12 mouse cellular contexts compared by ENCODE assay signal in the genomic region with DNA sequence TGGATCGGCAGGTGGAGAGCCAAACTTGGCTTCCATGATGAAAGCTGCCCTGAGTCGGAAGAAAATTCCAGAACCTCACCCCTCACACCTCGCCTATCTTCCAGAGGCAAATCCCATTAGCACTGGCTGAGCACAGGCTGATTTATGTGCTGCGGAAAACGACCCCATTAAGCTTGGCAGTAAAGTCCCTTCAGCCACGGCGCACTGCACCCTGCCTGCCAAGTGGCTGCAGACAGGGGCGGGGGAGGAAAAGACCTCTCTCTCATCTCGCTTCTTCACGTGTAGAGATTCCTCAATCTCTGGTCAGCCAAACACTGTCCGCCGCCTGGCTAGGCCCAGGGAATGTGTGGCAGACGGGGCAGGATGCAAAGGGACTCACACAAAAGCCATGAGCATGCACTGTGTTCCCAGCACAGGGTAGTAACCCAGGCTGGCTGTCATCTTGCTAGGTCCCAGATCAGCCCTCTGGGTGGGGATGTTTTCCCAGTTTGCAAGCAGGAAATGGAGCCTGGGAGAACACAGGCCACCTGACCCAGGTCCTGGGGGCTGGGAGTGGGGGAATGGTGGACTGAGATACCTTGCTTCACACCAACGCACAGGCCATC.
DNase-seq lines count a peak whose midpoint lies in the region; ATAC-seq and TF ChIP-seq lines count a peak whose summit lies in the region.
"Had no signal": no experiment of that assay in that cellular context is flagged by ENCODE, and none has a peak within 500 bp of the region (broad histone marks: within the 10 kb centered on the region; RNA-seq: fewer than 3 reads in every experiment).

No protein-coding gene starts in this region.

- no peak overlapping the region for H3K4me2 ChIP-seq in hindbrain, embryonic 13.5 days
- H3K4me2 ChIP-seq in hindbrain, embryonic 14.5 days (replicated peaks): no peak overlapping the region
- no peak overlapping the region for H3K4me2 ChIP-seq in midbrain, postnatal 0 days (ENCODE audit: low read depth, low read length, poor library complexity, severe bottlenecking)
- H3K4me2 ChIP-seq: liver, embryonic 11.5 days had no signal

- ATAC-seq in hindbrain, embryonic 13.5 days (ENCODE audit: low FRiP score): no peak; the same call in 1 of the 2 replicates
- ATAC-seq in hindbrain, embryonic 14.5 days (ENCODE audit: low FRiP score): no peak
- no peak for ATAC-seq in midbrain, postnatal 0 days (ENCODE audit: low FRiP score)
- ATAC-seq: forebrain, postnatal 0 days had no signal

- H3K4me3 ChIP-seq in hindbrain, embryonic 13.5 days: no peak overlapping the region
- no peak overlapping the region for H3K4me3 ChIP-seq in hindbrain, embryonic 10.5 days
- no peak overlapping the region for H3K4me3 ChIP-seq in hindbrain, embryonic 14.5 days (replicated peaks; ENCODE audit: low read length)
- H3K4me3 ChIP-seq in midbrain, postnatal 0 days (ENCODE audit: low read depth, low read length): no peak overlapping the region

- no peak; the same call in 1 of the 2 replicates for TF ChIP-seq CTCF in midbrain, postnatal 0 days (IDR thresholded peaks at IDR 0.05)

- H3K27me3 ChIP-seq in hindbrain, embryonic 13.5 days: no peaks in the 10 kb centered on the region
- H3K27me3 ChIP-seq in hindbrain, embryonic 10.5 days (ENCODE audit: insufficient read depth, poor library complexity, severe bottlenecking): no peaks in the 10 kb centered on the region
- H3K27me3 ChIP-seq in hindbrain, embryonic 14.5 days (ENCODE audit: control insufficient read depth, insufficient read depth, low read length): no peaks in the 10 kb centered on the region
- H3K27me3 ChIP-seq in midbrain, postnatal 0 days (ENCODE audit: insufficient read depth, low read length): no peaks in the 10 kb centered on the region

- intact Hi-C loops in heart, postnatal 36 days (cut with DNase I): no loop called here

- H3K36me3 ChIP-seq in hindbrain, embryonic 13.5 days: no peaks in the 10 kb centered on the region
- no peaks in the 10 kb centered on the region for H3K36me3 ChIP-seq in hindbrain, embryonic 10.5 days
- H3K36me3 ChIP-seq in hindbrain, embryonic 14.5 days (replicated peaks; ENCODE audit: control insufficient read depth, insufficient read depth): no peaks in the 10 kb centered on the region
- H3K36me3 ChIP-seq in midbrain, postnatal 0 days (ENCODE audit: insufficient read depth, low read length): no peaks in the 10 kb centered on the region

- H3K9me3 ChIP-seq in hindbrain, embryonic 13.5 days: no peaks in the 10 kb centered on the region
- H3K9me3 ChIP-seq in hindbrain, embryonic 10.5 days: no peaks in the 10 kb centered on the region
- H3K9me3 ChIP-seq in hindbrain, embryonic 14.5 days (ENCODE audit: control insufficient read depth, low read length): no peaks in the 10 kb centered on the region
- no peaks in the 10 kb centered on the region for H3K9me3 ChIP-seq in midbrain, postnatal 0 days (ENCODE audit: low read length)

- H3K27ac ChIP-seq in hindbrain, embryonic 13.5 days: peak overlapping the region; percentile 69
- H3K27ac ChIP-seq in hindbrain, embryonic 10.5 days: no peak overlapping the region
- peak overlapping the region; percentile 40; the same call in 1 of the 2 replicates for H3K27ac ChIP-seq in hindbrain, embryonic 14.5 days
- H3K27ac ChIP-seq in midbrain, postnatal 0 days (ENCODE audit: low read depth, low read length): no peak overlapping the region

- no peak for DNase-seq in hindbrain, embryonic 10.5 days (ENCODE audit: low spot score)
- DNase-seq in lung, postnatal 10 days: peak; percentile 42
- DNase-seq in lung, adult 18-20 months: no peak
- peak; percentile 42 for DNase-seq in hindbrain, embryonic 14.5 days (ENCODE audit: low spot score)
- peak; percentile 56 for DNase-seq in midbrain, postnatal 0 days (ENCODE audit: low spot score)
- DNase-seq in heart, postnatal 36 days: no peak
- DNase-seq in layer of hippocampus, postnatal 14 days (ENCODE audit: low spot score in 2 of 2): no peak
- DNase-seq: forebrain, postnatal 0 days; gastrocnemius, postnatal 36 days; layer of hippocampus, postnatal 36 days had no signal

- peaks cover 37% of the 10 kb centered on the region for H3K4me1 ChIP-seq in hindbrain, embryonic 13.5 days (replicated peaks)
- H3K4me1 ChIP-seq in hindbrain, embryonic 10.5 days (replicated peaks): peaks cover 5% of the 10 kb centered on the region; the same call in 1 of the 2 replicates
- peaks cover 17% of the 10 kb centered on the region for H3K4me1 ChIP-seq in hindbrain, embryonic 14.5 days (replicated peaks; ENCODE audit: control insufficient read depth, insufficient read depth, low read length)
- H3K4me1 ChIP-seq in midbrain, postnatal 0 days (ENCODE audit: insufficient read depth, low read length): peaks cover 8% of the 10 kb centered on the region; the same call in 1 of the 2 replicates

- 0 out of 2 replicates have a peak overlapping the region, but pooled peaks have one; percentile 25 for H3K9ac ChIP-seq in hindbrain, embryonic 13.5 days
- H3K9ac ChIP-seq in hindbrain, embryonic 14.5 days: no peak overlapping the region; the same call in 1 of the 2 replicates
- 0 out of 2 replicates have a peak overlapping the region, but pooled peaks have one; percentile 15 for H3K9ac ChIP-seq in midbrain, postnatal 0 days (replicated peaks; ENCODE audit: low read length, poor library complexity, severe bottlenecking)
- H3K9ac ChIP-seq: forebrain, postnatal 0 days had no signal

- WGBS in hindbrain, embryonic 13.5 days: 52% methylated on average over 14 of the region's 14 CpGs
- 68% methylated on average over 14 of the region's 14 CpGs for WGBS in hindbrain, embryonic 10.5 days
- 54% methylated on average over 14 of the region's 14 CpGs for WGBS in hindbrain, embryonic 14.5 days
- whole genome bisulfite sequencing in midbrain, postnatal 0 days: 51% methylated on average over 14 of the region's 14 CpGs

Comparison
In these comparisons a context has a peak if more than half of its experiments do, and no peak if none do; other contexts are left out.
1. H3K27ac ChIP-seq: peak in hindbrain, embryonic 13.5 days (single experiment) and hindbrain, embryonic 14.5 days (single experiment); none in hindbrain, embryonic 10.5 days (single experiment) and midbrain, postnatal 0 days (single experiment).
2. DNase-seq: peak in lung, postnatal 10 days (single experiment), hindbrain, embryonic 14.5 days (single experiment) and midbrain, postnatal 0 days (single experiment); none in hindbrain, embryonic 10.5 days (single experiment), lung, adult 18-20 months (0 of 2), heart, postnatal 36 days (0 of 2) and layer of hippocampus, postnatal 14 days (0 of 2).